Mouse (Mus musculus): Measurements from ENCODE around the gene Arfrp1. TPM values are rescaled to one million over a fixed set of nuclear protein-coding genes. Genes with fewer than 3 reads are reported as not detected.

The Arfrp1 gene
- total RNA-seq, 2 experiments from 2014 or later, result 37.9 to 48.2 TPM

GRCm38 (mm10) chr2:181377230-181377629 lies 12.0 kb upstream of the Arfrp1 start:
- DNase-seq, result no peak

- DNase-seq, result no peak
These were observed 10.6 kb upstream of the Arfrp1 start for GRCm38 (mm10) chr2:181375787-181376186.

GRCm38 (mm10) chr2:181370001-181370400 lies 4.8 kb upstream of the Arfrp1 start:
- DNase-seq, result no peak

GRCm38 (mm10) chr2:181365655-181366075 lies 461 bp upstream of the Arfrp1 start:
- peak; percentile 41 for DNase-seq

GRCm38 (mm10) chr2:181364487-181364859 lies 731 bp downstream of the Arfrp1 start:
- DNase-seq, result no peak

GRCm38 (mm10) chr2:181363946-181364345 lies 1.3 kb downstream of the Arfrp1 start:
- no peak for DNase-seq

GRCm38 (mm10) chr2:181356780-181357179 lies 8.4 kb downstream of the Arfrp1 start:
- DNase-seq, result no peak

- DNase-seq, result no peak
These were observed 22.4 kb downstream of the Arfrp1 start for GRCm38 (mm10) chr2:181342766-181343165.

GRCm38 (mm10) chr2:181340426-181340825 lies 24.8 kb downstream of the Arfrp1 start:
- DNase-seq, result no peak

GRCm38 (mm10) chr2:181334023-181334422 lies 31.2 kb downstream of the Arfrp1 start:
- peak; percentile 83 for DNase-seq

- no peak for DNase-seq
These were observed 32.7 kb downstream of the Arfrp1 start for GRCm38 (mm10) chr2:181332542-181332941.

GRCm38 (mm10) chr2:181326098-181326497 lies 39.1 kb downstream of the Arfrp1 start:
- peak; percentile 18 for DNase-seq

GRCm38 (mm10) chr2:181322136-181322535 lies 43.1 kb downstream of the Arfrp1 start:
- DNase-seq, result no peak

GRCm38 (mm10) chr2:181320103-181320499 lies 45.1 kb downstream of the Arfrp1 start:
- DNase-seq, result no peak

- peak; percentile 90 for DNase-seq
These were observed 45.7 kb downstream of the Arfrp1 start, which contains the start of gene Rtel1 for GRCm38 (mm10) chr2:181319248-181320102. Gene Rtel1, plus strand, starts transcription at chr2:181319739.

GRCm38 (mm10) chr2:181314080-181314810 lies 51.0 kb downstream of the Arfrp1 start, which contains the start of gene Stmn3:
Gene Stmn3, minus strand, starts transcription at chr2:181314500.
- peak; percentile 83 for DNase-seq

- no peak for DNase-seq
These were observed 51.7 kb downstream of the Arfrp1 start for GRCm38 (mm10) chr2:181313344-181314079.

- no peak for DNase-seq
These were observed 52.2 kb downstream of the Arfrp1 start for GRCm38 (mm10) chr2:181313006-181313343.

GRCm38 (mm10) chr2:181312435-181312834 lies 52.8 kb downstream of the Arfrp1 start:
- no peak for DNase-seq

Measured in adrenal gland, postnatal 10 days (tissue).